Mouse (Mus musculus) midbrain, embryonic 11.5 days (tissue): ENCODE results near the gene Rps15a. TPM values are rescaled to one million over a fixed set of nuclear protein-coding genes. Genes with fewer than 3 reads are reported as not detected.

ENCODE experiments used
- ATAC-seq: fragments of 200-750 bp; cut with Nextera tagmentation; 2 replicates; pipeline ENCODE4 v1.8.0; 2017; ENCODE audit warnings: moderate TSS enrichment, moderate library complexity; ENCODE audit not compliant: low FRiP score
- DNase-seq: peaks from one replicate; pipeline ENCODE4 v3.0.0; 2015; ENCODE audit warnings: low spot score; ENCODE audit errors: missing footprints
- H3K27ac ChIP-seq: fragments of 300-500 bp; sonication (generic); 2 replicates; pipeline ENCODE4 v1.5.1; 2014; ENCODE audit warnings: low read depth, low read length
- H3K27me3 ChIP-seq: fragments of 300-500 bp; sonication (generic); 2 replicates; pipeline ENCODE4 v1.6.1; 2014; ENCODE audit warnings: mild to moderate bottlenecking, low read length, moderate library complexity, mixed read lengths; ENCODE audit not compliant: control insufficient read depth, insufficient read depth
- H3K36me3 ChIP-seq: fragments of 300-500 bp; sonication (generic); 2 replicates; pipeline ENCODE4 v1.6.1; 2014; ENCODE audit warnings: mild to moderate bottlenecking, low read length, moderate library complexity, mixed read lengths; ENCODE audit not compliant: control insufficient read depth, insufficient read depth
- H3K4me1 ChIP-seq: fragments of 300-500 bp; sonication (generic); 2 replicates; pipeline ENCODE4 v1.6.1; 2014; ENCODE audit warnings: low read length; ENCODE audit not compliant: control insufficient read depth, insufficient read depth
- H3K4me2 ChIP-seq: fragments of 300-500 bp; sonication (generic); 2 replicates; pipeline ENCODE4 v1.6.1; 2014; ENCODE audit warnings: mild to moderate bottlenecking, moderate library complexity
- H3K4me3 ChIP-seq: fragments of 300-500 bp; sonication (generic); 2 replicates; pipeline ENCODE4 v1.5.1; 2014; ENCODE audit warnings: low read depth, low read length
- H3K9ac ChIP-seq: fragments of 300-500 bp; sonication (generic); 2 replicates; pipeline ENCODE4 v1.6.1; 2014; ENCODE audit warnings: low read length
- H3K9me3 ChIP-seq: fragments of 300-500 bp; sonication (generic); 2 replicates; pipeline ENCODE4 v1.6.1; 2016; ENCODE audit warnings: low read length; ENCODE audit not compliant: control insufficient read depth
- WGBS: fragments of 180-500 bp; shearing (Covaris S2); extraction: QIAGEN DNeasy Blood & Tissue Kit; methylation state at CpG from one replicate; pipeline ENCODE4 v1.1.7; 2014; 5-methylcytosine and 5-hydroxymethylcytosine counted together
- polyA plus RNA-seq: library from polyadenylated mRNA; unstranded; fragments of >200 nt; fragmentation: Nextera tagmentation; extraction: Ambion mirVana; gene quantifications from 2 replicates; pipeline ENCODE4 v1.2.1, GENCODE M21; 2014

Gene Rps15a
- 586 and 691 TPM in 2 replicates for polyA plus RNA-seq

GRCm38 (mm10) chr7:118115877-118116568, at the start of gene Rps15a:
TSS of gene Rps15a (minus strand) at chr7:118116188.
- Histone ChIP-seq H3K9me3 (no peaks in the 10 kb centered on the region), H3K27ac (peak within 1 kb of the TSS; percentile 60), H3K4me3 (peak within 1 kb of the TSS; percentile 87), H3K27me3 (no peaks in the 10 kb centered on the region), H3K36me3 (peaks cover 23% of the 10 kb centered on the region), H3K4me2 (peak within 1 kb of the TSS; percentile 62), H3K4me1 (peaks cover 11% of the 10 kb centered on the region), H3K9ac (peak within 1 kb of the TSS; percentile 98)
- DNase-seq (peak; percentile 99), ATAC-seq (peak; percentile 84)
- under 1% methylated on average over 40 of the region's 40 CpGs for WGBS

- Histone ChIP-seq H3K4me2 (no peak overlapping the region), H3K4me3 (no peak overlapping the region), H3K4me1 (no peaks in the 10 kb centered on the region), H3K9me3 (no peaks in the 10 kb centered on the region), H3K9ac (no peak overlapping the region), H3K27me3 (no peaks in the 10 kb centered on the region), H3K36me3 (peaks cover 5% of the 10 kb centered on the region), H3K27ac (no peak overlapping the region)
- DNase-seq (peak; percentile 74), ATAC-seq (no peak)
- 94% methylated on average over 8 of the region's 8 CpGs for WGBS
Observed at GRCm38 (mm10) chr7:118163006-118163405, 47.0 kb upstream of the Rps15a start.

- no peaks in the 10 kb centered on the region for H3K27me3 ChIP-seq
- H3K9ac ChIP-seq = no peak overlapping the region
- 100% methylated on average over 3 of the region's 3 CpGs for WGBS
- H3K9me3 ChIP-seq = no peaks in the 10 kb centered on the region
- peaks cover 2% of the 10 kb centered on the region; the same call in 1 of the 2 replicates for H3K36me3 ChIP-seq
- H3K4me2 ChIP-seq = no peak overlapping the region
- no peak overlapping the region for H3K4me3 ChIP-seq
- H3K27ac ChIP-seq = no peak overlapping the region
- DNase-seq (peak; percentile 17), ATAC-seq (no peak)
- no peaks in the 10 kb centered on the region for H3K4me1 ChIP-seq
Observed at GRCm38 (mm10) chr7:118160121-118160520, 44.1 kb upstream of the Rps15a start.

- no peak for ATAC-seq
- peaks cover 15% of the 10 kb centered on the region for H3K36me3 ChIP-seq
- H3K9me3 ChIP-seq = no peaks in the 10 kb centered on the region
- no peak overlapping the region for H3K9ac ChIP-seq
- H3K4me2 ChIP-seq = no peak overlapping the region
- no peak overlapping the region for H3K27ac ChIP-seq
- peak; percentile 4 for DNase-seq
- H3K4me3 ChIP-seq = no peak overlapping the region
- H3K27me3 ChIP-seq = no peaks in the 10 kb centered on the region
- no peaks in the 10 kb centered on the region for H3K4me1 ChIP-seq
- WGBS = 91% methylated on average over 7 of the region's 7 CpGs
Observed at GRCm38 (mm10) chr7:118156461-118156860, 40.5 kb upstream of the Rps15a start.

- Histone ChIP-seq H3K27ac (no peak overlapping the region), H3K36me3 (peaks cover 15% of the 10 kb centered on the region), H3K9ac (no peak overlapping the region), H3K4me2 (no peak overlapping the region), H3K27me3 (no peaks in the 10 kb centered on the region), H3K4me3 (no peak overlapping the region), H3K4me1 (no peaks in the 10 kb centered on the region), H3K9me3 (no peaks in the 10 kb centered on the region)
- no peak for ATAC-seq
- no peak for DNase-seq
- WGBS = 97% methylated on average over 6 of the region's 6 CpGs
Observed at GRCm38 (mm10) chr7:118154150-118154549, 38.2 kb upstream of the Rps15a start.

GRCm38 (mm10) chr7:118143602-118144001, 27.6 kb upstream of the Rps15a start:
- 77% methylated on average over 3 of the region's 3 CpGs for WGBS
- Histone ChIP-seq H3K9me3 (no peaks in the 10 kb centered on the region), H3K4me2 (no peak overlapping the region), H3K9ac (no peak overlapping the region), H3K27ac (no peak overlapping the region), H3K27me3 (no peaks in the 10 kb centered on the region), H3K4me1 (no peaks in the 10 kb centered on the region), H3K36me3 (peaks cover 15% of the 10 kb centered on the region; the same call in 1 of the 2 replicates), H3K4me3 (no peak overlapping the region)
- ATAC-seq (no peak), DNase-seq (peak; percentile 41)

GRCm38 (mm10) chr7:118143123-118143522, 27.1 kb upstream of the Rps15a start:
- H3K4me1 ChIP-seq = no peaks in the 10 kb centered on the region
- no peak overlapping the region for H3K4me2 ChIP-seq
- H3K9ac ChIP-seq = no peak overlapping the region
- ATAC-seq (no peak), DNase-seq (no peak)
- H3K27me3 ChIP-seq = no peaks in the 10 kb centered on the region
- no peak overlapping the region for H3K27ac ChIP-seq
- WGBS = 87% methylated on average over 4 of the region's 4 CpGs
- no peaks in the 10 kb centered on the region for H3K9me3 ChIP-seq
- no peak overlapping the region for H3K4me3 ChIP-seq
- H3K36me3 ChIP-seq = peaks cover 12% of the 10 kb centered on the region; the same call in 1 of the 2 replicates

GRCm38 (mm10) chr7:118141271-118141670, 25.3 kb upstream of the Rps15a start:
- Histone ChIP-seq H3K4me2 (no peak overlapping the region), H3K36me3 (peaks cover 13% of the 10 kb centered on the region; the same call in 1 of the 2 replicates), H3K4me3 (no peak overlapping the region), H3K27ac (no peak overlapping the region), H3K27me3 (no peaks in the 10 kb centered on the region), H3K4me1 (no peaks in the 10 kb centered on the region), H3K9ac (no peak overlapping the region), H3K9me3 (no peaks in the 10 kb centered on the region)
- WGBS = 92% methylated on average over 7 of the region's 7 CpGs
- no peak for ATAC-seq
- DNase-seq = peak; percentile 82

- Histone ChIP-seq H3K27ac (no peak overlapping the region), H3K4me1 (peaks cover 3% of the 10 kb centered on the region; the same call in 1 of the 2 replicates), H3K9me3 (no peaks in the 10 kb centered on the region), H3K4me2 (no peak overlapping the region), H3K36me3 (peaks cover 14% of the 10 kb centered on the region; the same call in 1 of the 2 replicates), H3K4me3 (no peak overlapping the region), H3K27me3 (no peaks in the 10 kb centered on the region), H3K9ac (no peak overlapping the region)
- DNase-seq (no peak), ATAC-seq (no peak)
- 84% methylated on average over 11 of the region's 11 CpGs for WGBS
Observed at GRCm38 (mm10) chr7:118135128-118135527, 19.1 kb upstream of the Rps15a start.
